Mouse (Mus musculus): Measurements from ENCODE around the gene Myh7b.

- TF ChIP-seq CTCF (IDR thresholded peaks at IDR 0.05) (no peak), EP300 (IDR thresholded peaks at IDR 0.05) (no peak)
Observed at GRCm38 (mm10) chr2:155635961-155636360, 24.9 kb downstream of the Myh7b start.

Data from lung, postnatal 0 days (tissue).